Comparison of ENCODE assay signal across 8 mouse cellular contexts in genomic region chr6:120971797-120972590, GRCm38 (mm10). TPM values are rescaled to one million over a fixed set of nuclear protein-coding genes. Genes with fewer than 3 reads are reported as not detected.
DNase-seq lines count a peak whose midpoint lies in the region; ATAC-seq and TF ChIP-seq lines count a peak whose summit lies in the region.

No protein-coding gene starts in this region.

- peak overlapping the region; percentile 67 for H3K27ac ChIP-seq in gastrocnemius, adult 2 months
- no peak overlapping the region for H3K27ac ChIP-seq in hindbrain, embryonic 16.5 days (ENCODE audit: low read depth, low read length)

- intact Hi-C loops in gastrocnemius, adult 2 months (cut with DNase I), result loop anchor here (1.0 to 2.0 kb wide), 2 partner anchors 159 to 207 kb away; partner anchors contain the start of gene Mical3

- no peaks in the 10 kb centered on the region for H3K9me3 ChIP-seq in hindbrain, embryonic 16.5 days (ENCODE audit: control insufficient read depth, low read length)

- 62% methylated on average over 14 of the region's 14 CpGs for WGBS in hindbrain, embryonic 16.5 days

- peak; percentile 68 for DNase-seq in T-cell, adult 2 months (ENCODE audit: low spot score)
- peak; percentile 91 to 93 for DNase-seq in cerebellum, postnatal 14 days
- peak; percentile 85 for DNase-seq in gastrocnemius, adult 2 months
- peak; percentile 78 to 85 for DNase-seq in layer of hippocampus, postnatal 36 days
- peak; percentile 83 for DNase-seq in lung, postnatal 25 days (ENCODE audit: low spot score)
- DNase-seq in retina, postnatal 7 days (ENCODE audit: low read depth, low spot score), result peak; percentile 66
- peak; percentile 67 to 85 for DNase-seq in urinary bladder, adult 18-20 months (ENCODE audit: low spot score in 2 of 2)

- peaks cover 21% of the 10 kb centered on the region for H3K36me3 ChIP-seq in hindbrain, embryonic 16.5 days (ENCODE audit: control insufficient read depth, insufficient read depth, low read length)

- 0 out of 2 replicates have a peak overlapping the region, but pooled peaks have one; percentile 23 for H3K4me3 ChIP-seq in gastrocnemius, adult 2 months
- no peak overlapping the region for H3K4me3 ChIP-seq in hindbrain, embryonic 16.5 days (ENCODE audit: low read length)

- peak; percentile 74 for ATAC-seq in hindbrain, embryonic 16.5 days

- H3K9ac ChIP-seq in hindbrain, embryonic 16.5 days (ENCODE audit: low read depth, low read length), result no peak overlapping the region

- H3K27me3 ChIP-seq in hindbrain, embryonic 16.5 days (replicated peaks; ENCODE audit: control insufficient read depth, insufficient read depth, low read length), result no peaks in the 10 kb centered on the region

- H3K4me1 ChIP-seq in hindbrain, embryonic 16.5 days (ENCODE audit: control insufficient read depth, insufficient read depth, low read depth, low read length), result no peaks in the 10 kb centered on the region; the same call in 1 of the 2 replicates

- TF ChIP-seq CTCF in gastrocnemius, adult 2 months (IDR thresholded peaks at IDR 0.05), result peak; percentile 100; the same call in 1 of the 2 replicates

- H3K4me2 ChIP-seq in hindbrain, embryonic 16.5 days (ENCODE audit: low read length), result no peak overlapping the region

RNA-seq across cellular contexts. Expression of gene Bid, which starts 55.3 kb away (rescaled TPM):
- total RNA-seq in gastrocnemius, adult 2 months (2021), result under 1 TPM; 0.45 to 0.89 TPM
- 43.0 and 45.6 TPM in 2 replicates for polyA plus RNA-seq in hindbrain, embryonic 16.5 days (2015; fragmentation: Nextera tagmentation; extraction: Ambion mirVana)
- 10 to 100 TPM; 15.6 to 18.7 TPM for total RNA-seq in layer of hippocampus, postnatal 36 days (2021)

Comparison
In these comparisons a context has a peak if more than half of its experiments do, and no peak if none do; other contexts are left out.
1. RNA of gene Bid, which starts 55.3 kb away (total RNA-seq): 15.6 to 18.7 TPM in layer of hippocampus, postnatal 36 days; 0.45 to 0.89 TPM in gastrocnemius, adult 2 months; every median in the first group is over 4 times any median in the second.
2. Peak in every context shown above with its lines, with median percentiles within 50 percentile points of each other: DNase-seq.